15 mouse cellular contexts compared by ENCODE assay signal in genomic region chr5:104480367-104480766, GRCm38 (mm10).
"Had no signal": no experiment of that assay in that cellular context is flagged by ENCODE, and none has a peak within 500 bp of the region (broad histone marks: within the 10 kb centered on the region; RNA-seq: fewer than 3 reads in every experiment).

No protein-coding gene starts in this region.

- H3K4me1 ChIP-seq: hindbrain, embryonic 15.5 days; limb, embryonic 12.5 days; liver, embryonic 15.5 days; midbrain, embryonic 15.5 days; neural tube, embryonic 13.5 days; stomach, embryonic 15.5 days had no signal

- H3K4me2 ChIP-seq: hindbrain, embryonic 15.5 days; limb, embryonic 12.5 days; liver, embryonic 15.5 days; midbrain, embryonic 15.5 days; neural tube, embryonic 13.5 days; stomach, embryonic 15.5 days had no signal

- H3K27ac ChIP-seq: hindbrain, embryonic 15.5 days; layer of hippocampus, adult 2 months; limb, embryonic 12.5 days; liver, embryonic 15.5 days; midbrain, embryonic 15.5 days; neural tube, embryonic 13.5 days; stomach, embryonic 15.5 days had no signal

- H3K27me3 ChIP-seq: hindbrain, embryonic 15.5 days; limb, embryonic 12.5 days; liver, embryonic 15.5 days; midbrain, embryonic 15.5 days; neural tube, embryonic 13.5 days; stomach, embryonic 15.5 days had no signal

- H3K36me3 ChIP-seq: liver, embryonic 15.5 days had no signal

- H3K9ac ChIP-seq: hindbrain, embryonic 15.5 days; limb, embryonic 12.5 days; liver, embryonic 15.5 days; midbrain, embryonic 15.5 days; neural tube, embryonic 13.5 days; stomach, embryonic 15.5 days had no signal

- DNase-seq: liver; lung, adult 2 months; lung, postnatal 36 days; right cerebral cortex, postnatal 14 days; thymus, postnatal 14 days had no signal

- H3K9me3 ChIP-seq: hindbrain, embryonic 15.5 days; limb, embryonic 12.5 days; liver, embryonic 15.5 days; midbrain, embryonic 15.5 days; neural tube, embryonic 13.5 days; stomach, embryonic 15.5 days had no signal

- H3K4me3 ChIP-seq: hindbrain, embryonic 15.5 days; layer of hippocampus, adult 2 months; limb, embryonic 12.5 days; liver, embryonic 15.5 days; midbrain, embryonic 15.5 days; neural tube, embryonic 13.5 days; stomach, embryonic 15.5 days had no signal

- ATAC-seq: inflammation-experienced regulatory T-cells, adult 6 months; intestine, postnatal 0 days; lung, postnatal 0 days; midbrain, embryonic 15.5 days had no signal
